Mouse (Mus musculus): Measurements from ENCODE around the gene Bloc1s2. TPM values are rescaled to one million over a fixed set of nuclear protein-coding genes. Genes with fewer than 3 reads are reported as not detected.

The Bloc1s2 gene
- polyA plus RNA-seq, 1 experiment from 2014 or later: 169 TPM

Other genes starting within 250 kb of the Bloc1s2 start
- gene Dnmbp, start 206.3 kb downstream of the Bloc1s2 start, polyA plus RNA-seq (2015; fragmentation: Nextera tagmentation; extraction: Ambion mirVana): 9.2 and 10.8 TPM in 2 replicates
- gene Cpn1, start 159.9 kb downstream of the Bloc1s2 start, polyA plus RNA-seq (2015; fragmentation: Nextera tagmentation; extraction: Ambion mirVana): 0.32 and 0.48 TPM in 2 replicates
- gene Cyp2c23, start 117.2 kb downstream of the Bloc1s2 start, polyA plus RNA-seq (2015; fragmentation: Nextera tagmentation; extraction: Ambion mirVana): not detected in 2 replicates
- 18.4 and 20.1 TPM in 2 replicates for gene Erlin1, start 76.7 kb downstream of the Bloc1s2 start, polyA plus RNA-seq (2015; fragmentation: Nextera tagmentation; extraction: Ambion mirVana)
- gene Chuk, start 39.0 kb downstream of the Bloc1s2 start, polyA plus RNA-seq (2015; fragmentation: Nextera tagmentation; extraction: Ambion mirVana): 65.7 and 67.5 TPM in 2 replicates
- gene Cwf19l1, start 10.6 kb downstream of the Bloc1s2 start, polyA plus RNA-seq (2015; fragmentation: Nextera tagmentation; extraction: Ambion mirVana): 31.4 and 32.3 TPM in 2 replicates
- 0.13 and 0.34 TPM in 2 replicates for gene Pkd2l1, start 46.0 kb upstream of the Bloc1s2 start, polyA plus RNA-seq (2015; fragmentation: Nextera tagmentation; extraction: Ambion mirVana)
- gene Scd3, start 56.8 kb upstream of the Bloc1s2 start, polyA plus RNA-seq (2015; fragmentation: Nextera tagmentation; extraction: Ambion mirVana): 3.5 and 4.4 TPM in 2 replicates
- gene Scd2, start 147.2 kb upstream of the Bloc1s2 start, polyA plus RNA-seq (2015; fragmentation: Nextera tagmentation; extraction: Ambion mirVana): 246 and 249 TPM in 2 replicates
- 0.09 and 0.19 TPM in 2 replicates for gene Scd4, start 186.6 kb upstream of the Bloc1s2 start, polyA plus RNA-seq (2015; fragmentation: Nextera tagmentation; extraction: Ambion mirVana)

All from hindbrain, embryonic 13.5 days (tissue).